Mouse (Mus musculus) NIH3T3 (cell line): ENCODE measurements around the gene Rbm38.

Experiments used
- DNase-seq: peaks from one replicate; pipeline ENCODE4 v3.0.0-alpha.2; 2012; ENCODE audit warnings: low read depth

The Rbm38 gene

DNA sequence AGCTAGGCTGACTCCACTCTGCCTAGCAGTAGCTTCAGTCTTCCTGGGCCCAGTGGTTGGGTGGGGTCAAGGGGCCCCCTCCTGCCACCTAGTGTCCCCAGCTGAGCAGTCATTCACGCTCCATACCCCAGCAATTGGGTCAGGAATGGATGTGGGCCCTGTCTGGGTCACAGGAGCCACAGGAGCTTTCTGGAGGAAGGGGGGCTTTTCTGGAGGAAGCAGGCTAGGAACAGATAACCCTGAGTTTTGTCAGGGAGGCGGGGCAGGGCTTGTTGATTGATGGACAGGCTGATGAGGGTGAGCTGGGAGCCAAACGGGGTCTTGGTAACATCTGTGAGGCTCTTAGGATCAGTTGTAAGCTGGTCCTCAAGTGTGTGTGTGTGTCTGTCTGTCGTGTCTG, 16.3 kb downstream of the Rbm38 start:
- DNase-seq, result no peak

DNA sequence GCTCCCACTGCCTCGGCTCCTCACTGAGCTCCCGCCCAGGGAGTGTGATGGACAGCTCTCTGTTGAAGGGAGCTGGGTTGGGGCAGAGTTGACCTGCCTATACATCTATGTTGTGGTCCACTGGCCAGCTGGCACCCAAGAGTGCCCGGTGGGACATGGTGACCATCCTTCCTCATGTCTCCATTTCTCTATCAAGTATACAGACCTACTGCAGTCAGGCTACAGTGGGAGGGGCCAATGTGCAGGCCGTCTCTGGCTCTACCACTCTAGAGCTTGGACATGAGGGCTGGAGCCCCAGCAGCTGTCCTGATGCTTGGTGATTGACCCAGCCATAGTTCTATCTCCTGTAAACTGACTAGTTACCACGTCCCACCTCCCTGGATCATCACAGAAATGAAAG, 17.0 kb downstream of the Rbm38 start:
- no peak for DNase-seq

DNA sequence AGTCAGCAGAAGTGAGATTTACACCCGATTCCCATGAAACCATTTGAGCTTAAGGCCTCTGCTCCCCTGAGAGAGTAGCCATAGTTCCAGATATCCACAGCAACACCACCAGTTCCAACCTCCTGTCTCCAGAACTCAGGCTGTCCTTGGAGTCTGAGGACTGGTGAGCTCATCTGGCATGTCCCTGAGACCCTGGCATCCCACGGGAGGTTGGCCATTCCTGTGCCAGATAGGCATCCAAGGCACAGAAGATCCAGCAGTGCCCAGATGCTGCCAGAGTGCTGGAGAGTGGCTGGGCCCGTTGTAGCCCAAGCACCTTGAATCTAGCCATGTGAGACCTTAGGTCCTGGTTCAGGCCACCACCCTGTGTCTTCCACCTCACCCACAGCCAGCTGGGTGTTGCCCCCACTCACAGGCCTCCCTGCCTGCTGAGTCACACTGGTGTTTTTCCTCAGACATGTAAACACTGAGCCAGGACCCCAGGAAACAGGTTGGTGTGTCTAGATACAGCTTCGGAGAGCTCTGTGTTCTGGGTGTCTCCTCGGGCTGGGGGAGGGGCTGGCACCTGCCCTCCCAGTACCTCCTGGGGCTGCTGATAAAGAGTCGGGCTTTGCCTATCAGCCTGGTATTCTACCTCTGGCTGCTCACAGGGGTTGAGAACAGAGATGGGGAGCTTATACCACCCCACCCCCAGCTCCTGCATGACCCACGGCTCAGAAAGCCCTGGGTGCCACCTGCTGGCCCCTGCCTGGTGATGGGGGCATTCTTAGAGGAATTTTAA, 17.7 kb downstream of the Rbm38 start:
- DNase-seq, result no peak

DNA sequence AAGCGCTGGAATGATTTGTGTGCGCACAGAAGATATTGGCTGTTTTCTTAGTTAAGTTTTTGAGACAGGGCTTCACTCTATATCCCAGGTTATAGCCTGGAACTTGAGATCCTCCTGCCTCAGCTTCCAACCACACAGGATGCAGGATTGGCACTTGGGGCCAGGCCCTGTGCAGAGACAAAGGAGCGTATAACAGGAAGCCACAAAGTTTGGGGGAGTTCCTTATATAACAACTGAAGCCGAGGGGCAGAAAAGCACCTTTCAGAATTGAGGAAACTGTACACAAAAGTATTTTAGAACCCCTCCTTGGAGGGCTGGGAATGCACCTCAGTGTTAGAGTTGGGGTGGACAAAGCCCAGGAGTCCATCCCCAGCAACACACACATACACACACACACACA, 18.7 kb downstream of the Rbm38 start:
- no peak for DNase-seq

DNA sequence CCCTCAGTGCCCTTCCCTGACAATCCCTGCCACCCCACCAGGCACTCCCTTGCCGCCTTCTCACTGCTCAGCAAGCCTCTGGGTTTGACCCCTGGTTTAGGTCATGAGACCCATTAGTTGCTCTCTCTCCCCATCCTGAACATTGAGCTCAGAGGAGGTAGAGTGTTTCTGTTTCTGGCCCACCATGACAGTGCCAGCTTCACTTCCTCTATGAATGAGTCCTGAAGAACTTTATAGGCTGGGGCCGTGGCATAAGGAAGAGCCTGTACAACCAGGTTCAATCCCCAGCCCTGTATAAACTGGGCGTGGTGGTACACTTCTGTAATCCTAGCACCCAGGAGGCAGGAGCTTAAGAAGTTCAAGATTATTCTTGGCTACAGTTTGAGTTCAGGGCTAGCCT, 20.5 kb downstream of the Rbm38 start:
- DNase-seq, result no peak

DNA sequence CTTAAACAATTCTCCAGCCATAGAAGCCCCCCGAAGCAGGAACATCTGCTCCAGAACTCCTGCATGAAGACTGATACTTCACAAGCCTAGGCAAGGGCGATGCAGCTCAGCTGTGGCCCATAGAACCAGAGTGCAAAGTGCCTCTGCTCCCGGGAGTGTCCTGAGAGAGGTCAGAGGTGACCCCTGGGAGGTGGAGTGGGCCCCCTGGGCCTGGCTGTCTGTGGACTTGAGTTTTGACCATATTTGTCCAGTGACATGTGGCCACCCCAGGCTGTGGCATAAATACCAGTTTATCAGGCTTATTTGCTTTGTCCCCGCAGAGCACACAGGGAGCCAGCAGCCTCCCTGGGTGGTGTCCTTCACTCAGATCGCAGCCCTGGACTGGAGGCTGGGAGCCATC, 20.9 kb downstream of the Rbm38 start:
- DNase-seq, result no peak

DNA sequence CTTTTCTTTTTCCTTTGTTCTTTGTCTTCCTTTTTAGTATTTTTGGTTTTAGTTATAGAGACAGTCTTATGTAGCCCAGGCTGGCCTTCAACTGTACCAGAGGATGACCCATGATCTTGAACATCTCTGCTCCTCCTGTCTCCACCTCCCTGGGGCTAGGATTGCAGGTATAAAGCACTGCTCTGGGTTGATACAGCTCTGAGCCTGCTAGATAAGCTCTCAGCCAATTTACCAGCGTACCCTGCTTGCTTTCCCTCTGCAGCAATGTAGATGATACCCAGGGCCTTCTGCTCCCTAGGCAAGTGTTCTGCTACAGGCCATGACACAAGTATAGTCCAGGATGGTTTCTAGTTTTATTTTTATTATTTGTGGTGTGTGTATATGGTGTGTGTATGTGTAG, 21.6 kb downstream of the Rbm38 start:
- DNase-seq, result no peak

DNA sequence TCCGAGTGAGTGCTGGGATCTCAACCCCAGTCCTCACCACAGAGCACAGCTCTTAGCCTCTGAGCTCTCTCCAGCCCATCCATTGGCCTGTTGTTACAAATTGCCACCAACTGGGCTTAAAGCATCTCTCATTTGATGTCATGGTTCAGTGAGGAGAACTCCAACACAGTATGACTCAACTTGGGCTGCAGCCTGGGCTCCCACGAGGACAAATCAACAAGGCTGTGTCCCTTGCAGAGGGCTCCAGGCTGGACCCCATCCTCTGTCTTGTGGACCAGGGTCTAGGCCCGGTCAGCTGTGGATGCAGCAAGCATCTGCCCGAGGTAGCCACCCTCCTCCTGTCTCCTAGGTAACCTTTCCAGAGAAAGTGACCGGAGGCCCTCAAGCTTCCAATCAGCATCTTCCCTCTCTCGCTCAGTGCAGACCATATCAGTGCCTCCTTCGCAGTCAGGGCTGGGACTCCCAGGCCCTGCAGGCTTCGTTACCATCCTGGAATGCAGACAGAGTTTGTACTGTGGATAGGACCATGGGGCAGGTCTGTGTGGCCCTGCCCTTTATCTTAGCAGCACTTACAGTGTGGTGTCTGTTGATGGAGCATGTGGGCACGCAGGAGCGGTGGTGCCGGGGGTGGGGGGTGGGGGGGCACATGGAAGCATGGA, 22.3 kb downstream of the Rbm38 start:
- no peak for DNase-seq

DNA sequence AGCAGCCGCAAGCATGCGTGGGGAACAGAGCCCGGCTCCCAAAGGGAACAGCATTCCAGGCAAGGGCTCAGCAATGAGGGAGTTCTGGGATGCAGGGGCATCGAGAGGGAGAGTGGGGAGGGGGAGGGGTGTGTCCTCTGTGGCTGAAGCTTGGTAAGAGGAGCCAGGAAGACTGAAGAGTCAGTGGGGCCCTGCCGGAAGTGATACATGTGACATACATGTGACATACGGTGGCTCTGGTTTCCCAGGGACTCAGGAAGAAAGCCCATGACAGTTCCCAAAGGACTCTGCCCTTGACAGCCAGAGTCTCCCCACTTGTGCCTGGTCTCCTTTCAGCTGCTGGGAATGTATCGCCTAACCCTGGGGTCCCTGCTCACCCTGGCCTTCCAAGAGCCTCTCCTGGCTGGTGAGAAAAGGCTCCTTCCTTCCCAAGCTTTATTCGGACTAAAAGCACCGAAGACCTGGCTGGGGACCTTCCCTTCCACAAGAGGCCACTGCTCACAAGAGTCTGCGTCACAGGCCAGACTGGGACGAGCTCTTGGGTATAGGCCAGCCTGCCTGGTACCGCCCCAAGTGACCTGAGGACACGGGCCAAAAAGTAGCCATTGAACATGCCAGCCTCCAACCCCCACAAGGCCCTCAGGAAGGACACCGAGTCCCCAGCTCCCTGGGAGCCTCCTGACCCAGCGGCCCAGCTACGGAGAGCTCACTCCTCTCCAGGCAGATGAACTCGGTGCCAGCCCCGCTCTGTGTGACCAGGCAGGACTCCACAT, 24.1 kb downstream of the Rbm38 start:
- no peak for DNase-seq

DNA sequence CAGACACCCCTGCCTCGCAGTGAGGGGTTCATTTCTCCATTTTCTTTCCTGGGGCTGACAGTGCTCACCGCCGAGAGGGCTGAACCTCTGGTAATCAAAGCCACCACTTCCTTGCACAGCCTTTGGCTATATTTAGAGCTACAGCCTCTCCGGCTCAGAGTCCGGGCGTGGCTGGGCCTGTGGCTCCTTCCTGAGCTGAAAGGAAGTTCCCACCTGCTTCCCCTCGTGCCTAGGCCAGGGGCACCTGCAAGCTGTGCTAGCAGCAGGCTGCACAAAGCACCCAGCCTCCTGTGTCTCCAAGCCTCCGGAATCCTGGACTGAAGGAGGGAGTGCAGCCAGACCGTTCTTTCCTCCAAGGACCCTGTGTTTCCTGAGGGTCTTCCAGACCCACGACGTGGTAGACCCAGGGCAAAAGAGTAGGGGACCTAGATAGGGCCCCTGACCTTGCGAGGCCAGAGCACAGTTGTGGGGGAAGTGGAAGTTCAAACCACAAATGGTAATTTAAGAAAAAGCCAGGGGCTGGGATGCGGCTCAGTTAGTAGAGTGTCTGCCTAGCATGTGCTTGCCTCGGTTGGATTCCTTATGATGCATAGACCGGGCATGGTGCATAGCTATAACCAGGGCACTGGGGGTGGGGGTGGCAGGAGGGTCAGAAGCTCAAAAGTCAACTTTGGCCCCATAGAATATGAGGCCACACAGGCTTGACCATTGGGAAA, 26.4 kb downstream of the Rbm38 start:
- DNase-seq, result no peak

DNA sequence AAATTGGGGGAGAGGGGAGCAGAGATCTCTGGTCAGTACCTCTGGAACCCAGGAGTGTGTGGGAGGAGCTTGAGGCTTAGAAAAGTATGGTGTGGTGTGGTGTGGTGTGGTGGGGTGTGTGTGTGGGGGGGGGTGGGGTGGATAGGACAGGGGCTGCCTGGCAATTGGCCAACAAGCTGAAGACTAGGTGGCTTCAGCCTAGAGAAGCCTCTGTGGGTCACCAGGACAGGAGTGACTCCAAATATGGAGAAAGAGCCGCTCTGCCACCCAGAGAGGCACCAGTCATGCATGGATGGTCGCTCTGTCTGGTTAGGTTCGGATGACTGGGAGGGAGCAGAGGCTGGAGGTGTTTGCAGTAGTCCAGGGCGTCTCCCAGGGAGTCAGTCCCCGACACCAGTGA, 27.2 kb downstream of the Rbm38 start:
- DNase-seq, result no peak

DNA sequence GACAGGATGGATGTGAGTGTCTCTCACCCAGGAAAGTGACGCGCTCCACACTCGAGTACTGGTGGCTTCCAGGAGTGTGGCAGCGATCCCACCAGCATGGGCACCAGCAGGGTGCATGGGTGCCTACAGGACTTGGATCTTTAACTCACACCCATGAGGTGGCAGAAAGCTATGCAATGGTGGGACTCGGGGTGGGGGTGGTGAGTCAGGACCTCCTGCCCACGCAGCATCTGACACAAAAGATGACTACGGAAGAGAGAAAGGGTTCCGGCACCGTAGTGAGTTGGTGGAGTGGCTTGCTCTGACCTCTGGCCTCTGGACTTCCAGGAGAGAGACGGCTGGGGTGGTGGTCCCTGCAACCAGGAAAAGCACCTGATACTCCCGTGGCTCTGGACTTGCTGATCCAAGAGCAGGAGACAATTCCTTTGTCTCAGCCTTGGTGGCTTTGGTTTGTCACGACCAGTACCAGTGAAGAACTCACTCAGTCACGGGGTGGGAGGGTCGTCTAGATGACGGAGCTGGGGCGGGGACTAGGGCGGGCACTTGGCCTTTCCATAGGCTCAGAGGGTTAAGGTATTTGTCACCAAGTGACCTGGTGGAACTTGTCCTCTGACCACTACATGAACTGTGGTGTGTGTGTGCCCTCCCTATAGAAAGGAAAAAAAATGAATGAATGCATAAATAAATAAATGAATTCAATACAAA, 27.9 kb downstream of the Rbm38 start:
- DNase-seq, result no peak

DNA sequence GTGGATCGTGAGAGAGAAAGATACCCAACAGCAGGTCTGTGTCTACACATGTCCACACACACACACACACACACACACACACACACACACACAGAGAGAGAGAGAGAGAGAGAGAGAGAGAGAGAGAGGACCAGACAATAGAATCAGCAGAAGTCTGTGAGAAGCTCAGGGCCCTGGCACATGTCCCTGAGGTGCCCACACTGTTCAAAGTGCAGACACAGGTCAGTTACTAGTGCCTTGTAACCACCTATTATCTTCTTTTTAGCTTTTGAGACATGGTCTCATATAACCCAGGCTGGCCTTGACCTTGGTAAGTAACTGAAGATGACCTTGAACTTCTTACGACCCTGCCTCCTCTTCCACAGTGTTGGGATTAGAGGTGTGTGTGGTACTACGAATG, 28.9 kb downstream of the Rbm38 start:
- DNase-seq, result no peak

DNA sequence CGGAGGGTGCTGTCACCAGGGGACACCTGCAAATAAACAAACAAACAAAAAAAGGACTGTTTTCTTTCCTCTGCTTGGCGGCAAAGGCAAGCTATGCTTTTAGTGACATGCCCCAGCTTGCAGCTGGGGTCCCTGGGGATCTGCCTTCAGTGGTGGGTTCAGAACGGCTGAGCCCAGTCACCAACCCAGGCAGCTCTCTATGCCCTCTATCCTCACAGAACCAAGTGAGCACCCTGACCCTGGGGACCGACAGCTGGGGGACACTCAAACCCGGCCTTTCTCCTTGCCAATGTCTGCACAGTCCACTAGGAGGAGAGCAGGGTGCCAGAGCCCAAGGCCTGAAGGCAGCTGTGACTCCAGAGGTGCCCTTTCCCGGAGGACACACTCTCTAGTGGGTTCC, 29.5 kb downstream of the Rbm38 start:
- no peak for DNase-seq

DNA sequence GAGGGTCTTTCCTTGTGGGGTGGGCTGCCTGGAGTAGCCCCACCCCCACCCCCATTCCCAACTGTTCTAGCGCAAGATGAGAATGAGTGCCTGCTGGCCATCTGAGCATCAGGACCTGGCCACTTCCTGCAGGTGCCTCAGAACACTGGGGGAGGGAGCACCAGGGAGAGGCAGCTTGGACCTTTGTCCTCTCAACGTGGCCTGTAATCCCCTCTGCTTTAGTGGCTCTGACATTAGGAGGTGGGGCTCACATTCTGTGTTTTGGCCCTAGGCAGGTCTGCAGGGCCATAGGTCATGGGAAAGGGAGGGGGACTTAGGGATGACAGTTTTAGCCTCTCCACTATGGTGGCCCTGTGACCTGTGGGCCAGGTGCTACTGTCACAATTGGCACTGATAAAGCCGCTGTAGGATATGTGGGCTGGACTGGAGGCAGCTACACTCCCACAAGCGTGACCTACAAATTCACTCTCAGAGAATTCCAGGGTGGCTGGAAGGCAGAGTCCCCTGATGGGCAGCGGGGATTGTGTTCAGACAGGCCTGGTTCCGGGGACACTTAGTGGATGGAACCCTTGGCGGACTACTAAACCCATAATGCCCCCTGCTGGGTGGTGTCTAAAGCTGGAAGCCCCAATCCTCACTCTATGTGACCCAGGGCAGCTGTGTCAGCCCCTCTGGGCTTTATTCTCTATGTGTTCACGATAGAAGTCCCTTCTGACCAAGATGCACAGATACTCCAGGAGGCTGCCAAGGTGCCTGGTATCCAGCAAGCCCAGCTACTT, 30.5 kb downstream of the Rbm38 start:
- peak; percentile 45 for DNase-seq

DNA sequence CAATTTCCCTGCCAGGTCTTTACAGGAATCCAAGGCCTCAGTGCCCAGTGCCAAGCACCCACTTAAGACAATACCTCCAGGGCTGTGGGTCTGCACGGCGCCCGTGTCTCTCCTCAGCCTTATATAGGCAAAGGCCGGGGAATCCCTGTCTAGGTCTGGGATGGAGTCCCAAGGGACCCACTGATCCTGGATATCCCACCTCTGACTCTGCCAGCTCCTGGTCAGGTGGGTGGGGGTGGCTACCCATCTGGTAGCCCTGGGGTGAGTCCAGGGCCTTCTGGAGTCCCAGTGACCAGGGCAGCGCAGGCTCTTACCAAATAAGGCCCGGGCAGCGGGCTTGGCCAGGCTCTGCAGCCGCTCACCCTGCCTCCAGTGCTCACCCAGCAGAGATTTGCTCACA, 32.6 kb downstream of the Rbm38 start:
- no peak for DNase-seq

DNA sequence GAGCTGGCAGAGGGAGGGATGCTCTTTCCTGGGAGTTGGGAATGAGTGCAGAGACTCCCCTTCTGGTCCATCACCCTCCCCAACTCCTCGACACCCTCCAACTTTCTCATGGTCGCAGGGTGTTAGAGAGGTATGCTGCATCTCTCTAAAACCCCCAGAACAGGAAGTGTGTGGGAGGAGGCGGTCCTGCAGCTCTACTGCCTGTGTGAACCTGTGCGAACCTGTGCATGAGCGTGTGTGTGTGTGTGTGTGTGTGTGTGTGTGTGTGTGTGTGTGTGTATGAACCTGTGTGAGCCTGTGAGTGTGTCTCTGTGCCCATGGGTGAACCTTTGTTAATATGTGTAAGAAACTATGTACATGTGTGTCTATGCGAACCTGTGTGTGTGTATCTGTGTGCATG, 33.5 kb downstream of the Rbm38 start:
- no peak for DNase-seq

DNA sequence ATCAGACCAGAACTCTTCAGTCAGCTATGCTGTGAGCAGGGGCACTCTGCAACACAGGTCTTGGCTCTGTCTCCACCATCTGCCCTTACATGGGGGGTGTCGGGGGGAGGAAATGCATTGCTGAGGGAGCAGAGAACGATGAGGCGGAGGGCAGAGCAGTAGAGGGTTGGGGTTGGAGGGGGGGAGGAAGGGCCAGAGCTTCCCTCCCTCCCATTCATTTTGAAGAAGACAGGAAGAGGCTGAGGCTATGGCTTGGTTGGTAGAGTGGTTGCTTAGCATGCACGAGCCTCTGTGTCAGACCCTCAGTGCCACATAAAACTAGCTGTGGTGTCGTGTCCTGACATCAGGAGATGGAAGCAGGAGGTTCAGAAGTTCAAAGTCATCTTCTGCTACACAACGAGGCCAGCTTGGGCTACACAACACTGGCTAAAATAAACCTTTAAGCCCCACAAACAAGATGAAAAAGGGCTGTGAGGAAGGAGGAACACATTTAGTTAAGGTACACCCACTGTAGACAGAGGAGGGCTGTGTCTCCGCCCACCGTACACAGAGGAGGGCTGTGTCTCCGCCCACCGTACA, 36.1 kb downstream of the Rbm38 start:
- no peak for DNase-seq

DNA sequence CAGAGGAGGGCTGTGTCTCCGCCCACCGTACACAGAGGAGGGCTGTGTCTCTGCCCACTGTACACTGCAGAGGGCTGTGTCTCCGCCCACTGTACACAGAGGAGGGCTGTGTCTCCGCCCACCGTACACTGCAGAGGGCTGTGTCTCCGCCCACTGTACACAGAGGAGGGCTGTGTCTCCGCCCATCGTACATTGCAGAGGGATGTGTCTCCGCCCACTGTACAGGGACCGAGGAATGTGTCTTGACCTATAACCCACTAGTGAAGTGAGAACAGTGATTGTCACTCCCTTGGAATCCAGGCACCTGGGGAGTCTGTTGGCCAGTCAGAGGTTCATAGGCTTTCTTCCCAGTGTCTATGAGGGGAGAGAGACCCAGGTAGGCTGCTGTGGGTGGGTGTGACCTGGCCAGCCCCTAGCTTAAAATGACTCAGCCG, 36.6 kb downstream of the Rbm38 start:
- no peak for DNase-seq

DNA sequence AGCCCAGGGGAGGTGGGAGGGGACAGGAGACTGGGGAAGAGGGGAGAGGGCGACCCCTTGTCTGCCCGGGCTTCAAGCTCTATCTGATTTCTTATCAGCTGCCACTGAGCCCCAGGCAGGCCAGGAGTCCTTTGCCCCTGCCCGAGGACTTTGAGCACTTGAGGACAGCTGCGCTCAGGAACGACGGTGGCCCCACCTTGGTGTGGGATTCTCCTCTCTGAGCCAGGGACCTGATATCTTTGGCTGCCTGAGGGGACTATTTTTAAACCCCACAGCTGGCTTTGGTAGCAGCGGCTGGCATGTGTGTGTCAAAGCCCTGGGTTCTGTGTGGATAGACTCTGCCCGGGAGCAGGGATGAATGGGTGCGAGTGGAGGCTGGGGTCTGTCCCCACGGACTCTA, 37.3 kb downstream of the Rbm38 start:
- DNase-seq, result no peak

DNA sequence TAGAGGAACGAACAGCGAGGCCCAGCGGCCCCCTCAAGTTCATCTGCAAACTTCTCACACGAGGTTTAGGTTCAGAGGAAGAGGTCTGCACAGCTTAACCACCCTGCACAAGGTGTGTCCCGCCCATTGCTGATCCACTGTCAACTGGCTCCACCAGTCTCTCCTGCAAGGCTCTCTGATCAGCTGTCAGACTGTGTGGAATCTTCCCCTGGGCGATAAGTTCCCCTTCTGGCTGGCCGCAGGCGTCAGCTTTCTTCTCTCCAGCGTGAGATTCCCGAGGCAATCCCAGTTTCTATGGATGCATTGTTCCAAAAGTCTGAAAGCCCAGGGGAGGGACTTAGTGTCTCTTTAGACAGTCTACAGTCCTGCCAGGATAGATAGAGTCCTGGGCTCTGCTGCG, 38.0 kb downstream of the Rbm38 start:
- DNase-seq, result no peak
